Mouse (Mus musculus): ENCODE measurements around the gene Slc1a5. TPM values are rescaled to one million over a fixed set of nuclear protein-coding genes. Genes with fewer than 3 reads are reported as not detected.
A peak's percentile ranks its signal among the peaks of the same experiment; 100 is the strongest.

The Slc1a5 gene
- total RNA-seq, 1 experiment from 2014 or later: 120 TPM

GRCm38 (mm10) chr7:16819794-16820193, 38.7 kb downstream of the Slc1a5 start:
- no peak for DNase-seq

GRCm38 (mm10) chr7:16820271-16820763, 39.2 kb downstream of the Slc1a5 start:
- no peak for DNase-seq

- no peak for DNase-seq
Measured at GRCm38 (mm10) chr7:16821091-16821490, 40.0 kb downstream of the Slc1a5 start.

- DNase-seq: no peak
Measured at GRCm38 (mm10) chr7:16821669-16822101, 40.5 kb downstream of the Slc1a5 start.

- DNase-seq: no peak
Measured at GRCm38 (mm10) chr7:16823734-16824133, 42.6 kb downstream of the Slc1a5 start.

- no peak for DNase-seq
Measured at GRCm38 (mm10) chr7:16825785-16826184, 44.6 kb downstream of the Slc1a5 start.

- DNase-seq: no peak
Measured at GRCm38 (mm10) chr7:16826571-16826970, 45.4 kb downstream of the Slc1a5 start.

- no peak for DNase-seq
Measured at GRCm38 (mm10) chr7:16827274-16827673, 46.1 kb downstream of the Slc1a5 start.

GRCm38 (mm10) chr7:16830449-16830848, 49.3 kb downstream of the Slc1a5 start:
- DNase-seq: no peak

- DNase-seq: no peak
Measured at GRCm38 (mm10) chr7:16837916-16838803, 57.0 kb downstream of the Slc1a5 start.

- no peak for DNase-seq
Measured at GRCm38 (mm10) chr7:16838804-16839426, 57.8 kb downstream of the Slc1a5 start.

GRCm38 (mm10) chr7:16839427-16840108, 58.4 kb downstream of the Slc1a5 start:
- DNase-seq: no peak

GRCm38 (mm10) chr7:16840109-16840491, 59.0 kb downstream of the Slc1a5 start:
- no peak for DNase-seq

GRCm38 (mm10) chr7:16841078-16841477, 59.9 kb downstream of the Slc1a5 start:
- DNase-seq: no peak

- no peak for DNase-seq
Measured at GRCm38 (mm10) chr7:16841561-16842560, 60.7 kb downstream of the Slc1a5 start.

GRCm38 (mm10) chr7:16842645-16843063, 61.5 kb downstream of the Slc1a5 start, which contains the start of gene Prkd2:
TSS of gene Prkd2 (plus strand) at chr7:16842902.
- peak; percentile 94 for DNase-seq

GRCm38 (mm10) chr7:16843441-16844171, 62.5 kb downstream of the Slc1a5 start:
- no peak for DNase-seq

- DNase-seq: no peak
Measured at GRCm38 (mm10) chr7:16844696-16845071, 63.5 kb downstream of the Slc1a5 start.

GRCm38 (mm10) chr7:16845072-16845819, 64.1 kb downstream of the Slc1a5 start:
- DNase-seq: peak; percentile 54

- no peak for DNase-seq
Measured at GRCm38 (mm10) chr7:16845820-16846167, 64.7 kb downstream of the Slc1a5 start.
